Mouse (Mus musculus) adrenal gland, adult 8-10 months (tissue): Measurements from ENCODE around the gene Med20. TPM values are rescaled to one million over a fixed set of nuclear protein-coding genes. Genes with fewer than 3 reads are reported as not detected.

ENCODE experiments used
- total RNA-seq, 4 experiments: library from RNA; stranded (reverse); gene quantifications; 2 replicates each; pipeline ENCODE4 v1.2.4; 2022

The Med20 gene
- total RNA-seq, 4 experiments from 2014 or later, result 42.6 to 53.7 (median 48.3) TPM

Other genes starting within 250 kb of the Med20 start
- gene Mrps10, start 242.7 kb upstream of the Med20 start, total RNA-seq, result 10 to 100 TPM; 46.1 to 54.7 (median 50.0) TPM
- 1 to 10 TPM; 1.6 to 2.9 (median 2.1) TPM for gene Guca1b, start 226.2 kb upstream of the Med20 start, total RNA-seq
- 1 to 10 TPM; 3.0 to 4.5 (median 3.4) TPM for gene Guca1a, start 211.0 kb upstream of the Med20 start, total RNA-seq
- 1 to 10 TPM in 2 of 4 experiments, under 1 TPM in 2; 0.83 to 1.2 (median 0.99) TPM for gene AI661453, start 175.0 kb upstream of the Med20 start, total RNA-seq
- under 1 TPM in 2 of 4 experiments, not detected in 2; 0.17 to 0.35 TPM for gene 1700001C19Rik, start 174.2 kb upstream of the Med20 start, total RNA-seq
- gene Taf8, start 109.3 kb upstream of the Med20 start, total RNA-seq, result 10 to 100 TPM; 22.8 to 29.9 (median 25.9) TPM
- 100 to 1,000 TPM; 350 to 623 (median 446) TPM for gene Ccnd3, start 106.5 kb upstream of the Med20 start, total RNA-seq
- 10 to 100 TPM; 17.0 to 18.6 (median 17.9) TPM for gene Bysl, start 90 bp upstream of the Med20 start, total RNA-seq
- 1 to 10 TPM; 3.5 to 6.0 (median 5.1) TPM for gene Gm20517, start within 50 bp of the Med20 start, total RNA-seq
- gene Usp49, start 19.1 kb downstream of the Med20 start, total RNA-seq, result 10 to 100 TPM in 1 of 4 experiments, 1 to 10 TPM in 3; 4.1 to 11.1 (median 6.8) TPM
- 100 to 1,000 TPM; 166 to 270 (median 207) TPM for gene Tomm6, start 76.8 kb downstream of the Med20 start, total RNA-seq
- gene Frs3, start 77.4 kb downstream of the Med20 start, total RNA-seq, result 10 to 100 TPM in 1 of 4 experiments, 1 to 10 TPM in 3; 3.9 to 10.5 (median 8.6) TPM
- 1 to 10 TPM in 3 of 4 experiments, under 1 TPM in 1; 0.67 to 2.2 (median 1.8) TPM for gene Gm21981, start 82.9 kb downstream of the Med20 start, total RNA-seq
- 1 to 10 TPM; 2.4 to 4.5 (median 3.1) TPM for gene Prickle4, start 83.2 kb downstream of the Med20 start, total RNA-seq
- not detected for gene Pgc, start 115.3 kb downstream of the Med20 start, total RNA-seq
- gene Tfeb, start 125.4 kb downstream of the Med20 start, total RNA-seq, result 10 to 100 TPM; 17.3 to 32.1 (median 24.2) TPM
- gene Mdfi, start 223.1 kb downstream of the Med20 start, total RNA-seq, result 1 to 10 TPM; 1.2 to 3.3 (median 1.6) TPM